Mouse (Mus musculus) bone marrow macrophage, adult 2 months (primary cell): Measurements from ENCODE around the gene Nr2f2.

ENCODE experiments used
- CTCF ChIP-seq: IDR thresholded peaks from 2 replicates; pipeline ENCODE4 v1.5.1; 2012; ENCODE audit warnings: low read depth, mild to moderate bottlenecking, low read length, moderate library complexity
- POLR2A ChIP-seq: IDR thresholded peaks from 2 replicates; pipeline ENCODE4 v1.6.1; 2012; ENCODE audit warnings: mild to moderate bottlenecking, low read depth, low read length, borderline replicate concordance

DNA sequence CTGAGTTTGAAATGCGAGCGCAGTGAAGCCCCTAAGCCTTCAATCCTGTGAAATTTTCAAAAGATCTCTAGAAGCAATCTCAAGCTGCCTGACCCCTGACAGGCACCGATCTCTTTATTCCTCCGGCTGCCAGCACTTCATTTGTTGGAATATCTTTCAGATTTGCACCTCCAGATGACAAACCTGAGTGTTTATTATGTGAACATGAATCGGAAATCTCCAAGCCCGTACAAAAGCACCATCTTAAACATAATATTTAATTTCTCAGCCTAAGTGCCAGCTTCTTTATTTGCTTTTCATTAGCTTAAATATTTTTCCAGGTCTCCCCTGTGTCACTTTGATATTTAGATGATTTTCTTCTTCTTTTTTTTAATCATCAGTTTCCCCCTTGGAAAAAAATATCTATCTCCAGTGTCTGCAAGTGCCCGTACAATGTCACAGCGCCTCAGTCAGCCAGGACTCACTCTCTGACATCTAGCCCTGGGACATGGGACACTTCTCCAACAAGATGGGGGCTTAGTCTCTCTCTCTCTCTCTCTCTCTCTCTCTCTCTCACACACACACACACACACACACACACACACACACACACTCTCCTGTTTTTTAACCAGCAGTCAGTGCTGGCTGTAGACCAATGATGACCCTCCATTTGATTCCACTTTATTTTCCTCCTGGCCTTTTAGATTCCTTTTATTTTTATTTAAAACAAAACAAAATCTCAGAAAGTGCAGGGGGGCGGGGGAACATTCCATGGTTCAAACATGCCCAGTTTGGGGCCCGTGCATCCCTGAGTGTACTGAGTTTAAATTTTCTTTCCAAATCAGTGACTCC, 38.1 kb downstream of the Nr2f2 start:
- TF ChIP-seq CTCF (no peak), POLR2A (no peak)
